Mouse (Mus musculus) liver, embryonic 14 days (tissue): ENCODE data around the gene Mup16. TPM values are rescaled to one million over a fixed set of nuclear protein-coding genes. Genes with fewer than 3 reads are reported as not detected.

Source experiments
- polyA plus RNA-seq: library from polyadenylated mRNA; depleted of rRNA; stranded (reverse); fragments of >200 nt; gene quantifications from 2 replicates; pipeline ENCODE4 v1.2.3, GENCODE M21; 2012; rRNA removed

Gene Mup16
- polyA plus RNA-seq: not detected in 2 replicates

GRCm38 (mm10) chr4:61519431-61519830, at the start of gene Mup16:
Gene Mup16, minus strand, starts transcription at chr4:61519531.

Other genes starting within 250 kb of the Mup16 start
- not detected in 2 replicates for gene Mup14, start 215.5 kb downstream of the Mup16 start, polyA plus RNA-seq
- not detected in 2 replicates for gene Mup15, start 79.8 kb downstream of the Mup16 start, polyA plus RNA-seq
- not detected in 2 replicates for gene Mup17, start 76.3 kb upstream of the Mup16 start, polyA plus RNA-seq
- gene Mup18, start 154.6 kb upstream of the Mup16 start, polyA plus RNA-seq: not detected in 2 replicates